Mouse (Mus musculus) layer of hippocampus, adult 18-20 months (tissue): ENCODE results near the gene Dnajc5g. TPM values are rescaled to one million over a fixed set of nuclear protein-coding genes. Genes with fewer than 3 reads are reported as not detected.

Source experiments
- total RNA-seq, 2 experiments: library from RNA; stranded (reverse); gene quantifications; 2 replicates each; pipeline ENCODE4 v1.2.3; 2021

Dnajc5g gene
- total RNA-seq, 2 experiments from 2014 or later = not detected

Other genes starting within 250 kb of the Dnajc5g start
- 10 to 100 TPM; 63.6 to 63.7 TPM for gene Tmem214, start 238.3 kb upstream of the Dnajc5g start, total RNA-seq
- gene Agbl5, start 217.6 kb upstream of the Dnajc5g start, total RNA-seq = 10 to 100 TPM; 11.5 to 13.3 TPM
- 10 to 100 TPM; 97.5 to 98.5 TPM for gene Ost4, start 198.5 kb upstream of the Dnajc5g start, total RNA-seq
- 1 to 10 TPM; 1.9 TPM for gene Emilin1, start 192.9 kb upstream of the Dnajc5g start, total RNA-seq
- gene Khk, start 184.9 kb upstream of the Dnajc5g start, total RNA-seq = 10 to 100 TPM; 14.8 to 16.3 TPM
- gene Cgref1, start 160.7 kb upstream of the Dnajc5g start, total RNA-seq = 10 to 100 TPM; 15.0 to 16.2 TPM
- 100 to 1,000 TPM; 119 to 125 TPM for gene Preb, start 145.9 kb upstream of the Dnajc5g start, total RNA-seq
- under 1 TPM; 0.12 to 0.30 TPM for gene Tcf23, start 137.6 kb upstream of the Dnajc5g start, total RNA-seq
- 10 to 100 TPM; 68.1 to 70.0 TPM for gene Atraid, start 58.0 kb upstream of the Dnajc5g start, total RNA-seq
- gene Slc5a6, start 57.4 kb upstream of the Dnajc5g start, total RNA-seq = 10 to 100 TPM; 14.9 to 17.6 TPM
- 10 to 100 TPM; 20.0 to 20.9 TPM for gene Cad, start 51.5 kb upstream of the Dnajc5g start, total RNA-seq
- gene Slc30a3, start 2.0 kb downstream of the Dnajc5g start, total RNA-seq = 10 to 100 TPM; 84.1 to 93.8 TPM
- gene Trim54, start 10.4 kb downstream of the Dnajc5g start, total RNA-seq = not detected
- not detected for gene Ucn, start 32.5 kb downstream of the Dnajc5g start, total RNA-seq
- 10 to 100 TPM; 57.4 to 61.8 TPM for gene Mpv17, start 48.0 kb downstream of the Dnajc5g start, total RNA-seq
- gene Gm29609, start 73.6 kb downstream of the Dnajc5g start, total RNA-seq = 1 to 10 TPM; 3.6 to 3.8 TPM
- gene Gtf3c2, start 73.9 kb downstream of the Dnajc5g start, total RNA-seq = 10 to 100 TPM; 57.7 to 60.9 TPM
- gene Snx17, start 86.9 kb downstream of the Dnajc5g start, total RNA-seq = 10 to 100 TPM; 75.2 to 81.6 TPM
- gene Eif2b4, start 87.1 kb downstream of the Dnajc5g start, total RNA-seq = 10 to 100 TPM; 39.0 to 39.5 TPM
- gene Zfp513, start 96.0 kb downstream of the Dnajc5g start, total RNA-seq = 10 to 100 TPM; 27.1 to 28.2 TPM
- 10 to 100 TPM; 69.6 to 73.3 TPM for gene Ppm1g, start 114.4 kb downstream of the Dnajc5g start, total RNA-seq
- 10 to 100 TPM; 83.8 to 86.3 TPM for gene Nrbp1, start 134.6 kb downstream of the Dnajc5g start, total RNA-seq
- not detected for gene Gm9970, start 134.9 kb downstream of the Dnajc5g start, total RNA-seq
- gene Krtcap3, start 145.4 kb downstream of the Dnajc5g start, total RNA-seq = 1 to 10 TPM; 2.2 to 4.0 TPM
- 10 to 100 TPM; 79.3 to 86.3 TPM for gene Ift172, start 184.8 kb downstream of the Dnajc5g start, total RNA-seq
- gene Fndc4, start 189.8 kb downstream of the Dnajc5g start, total RNA-seq = 100 to 1,000 TPM; 159 to 188 TPM
- gene Gckr, start 191.2 kb downstream of the Dnajc5g start, total RNA-seq = not detected